23 mouse cellular contexts compared by ENCODE assay signal in genomic region chr7:29465736-29466135, GRCm38 (mm10). TPM values are rescaled to one million over a fixed set of nuclear protein-coding genes. Genes with fewer than 3 reads are reported as not detected.
A peak's percentile ranks its signal among the peaks of the same experiment; 100 is the strongest.
DNase-seq lines count a peak whose midpoint lies in the region; ATAC-seq and TF ChIP-seq lines count a peak whose summit lies in the region.
"Had no signal": no experiment of that assay in that cellular context is flagged by ENCODE, and none has a peak within 500 bp of the region (broad histone marks: within the 10 kb centered on the region; RNA-seq: fewer than 3 reads in every experiment).

No protein-coding gene starts in this region.

- WGBS in hindbrain, embryonic 16.5 days = 65% methylated on average over 4 of the region's 4 CpGs
- WGBS in hindbrain, embryonic 10.5 days = 78% methylated on average over 4 of the region's 4 CpGs
- 81% methylated on average over 4 of the region's 4 CpGs for WGBS in midbrain, postnatal 0 days
- 90% methylated on average over 4 of the region's 4 CpGs for WGBS in midbrain, embryonic 10.5 days

- H3K4me1 ChIP-seq in hindbrain, embryonic 16.5 days (ENCODE audit: control insufficient read depth, insufficient read depth, low read depth, low read length) = peaks cover 20% of the 10 kb centered on the region
- H3K4me1 ChIP-seq in hindbrain, embryonic 10.5 days (replicated peaks) = peaks cover 35% of the 10 kb centered on the region
- H3K4me1 ChIP-seq in midbrain, postnatal 0 days (ENCODE audit: insufficient read depth, low read length) = 0 out of 2 replicates have a peak, but pooled peaks cover 2% of the 10 kb centered on the region
- H3K4me1 ChIP-seq in midbrain, embryonic 10.5 days = peaks cover 38% of the 10 kb centered on the region

- H3K27ac ChIP-seq in hindbrain, embryonic 16.5 days (ENCODE audit: low read depth, low read length) = peak overlapping the region; percentile 59; the same call in 1 of the 2 replicates
- H3K27ac ChIP-seq in hindbrain, embryonic 10.5 days = no peak overlapping the region
- H3K27ac ChIP-seq in midbrain, postnatal 0 days (ENCODE audit: low read depth, low read length) = no peak overlapping the region
- H3K27ac ChIP-seq in midbrain, embryonic 10.5 days (replicated peaks) = no peak overlapping the region
- H3K27ac ChIP-seq: forebrain, embryonic 12.5 days; gastrocnemius, adult 2 months; heart, embryonic 13.5 days; hindbrain, embryonic 14.5 days had no signal

- H3K27me3 ChIP-seq in hindbrain, embryonic 16.5 days (replicated peaks; ENCODE audit: control insufficient read depth, insufficient read depth, low read length) = no peaks in the 10 kb centered on the region
- no peaks in the 10 kb centered on the region for H3K27me3 ChIP-seq in hindbrain, embryonic 10.5 days (ENCODE audit: insufficient read depth, poor library complexity, severe bottlenecking)
- H3K27me3 ChIP-seq in midbrain, postnatal 0 days (ENCODE audit: insufficient read depth, low read length) = no peaks in the 10 kb centered on the region
- H3K27me3 ChIP-seq in midbrain, embryonic 10.5 days (ENCODE audit: low read depth, poor library complexity, severe bottlenecking) = no peaks in the 10 kb centered on the region
- H3K27me3 ChIP-seq: forebrain, embryonic 12.5 days had no signal

- H3K4me2 ChIP-seq in hindbrain, embryonic 16.5 days (ENCODE audit: low read length) = no peak overlapping the region
- H3K4me2 ChIP-seq in midbrain, postnatal 0 days (ENCODE audit: low read depth, low read length, poor library complexity, severe bottlenecking) = no peak overlapping the region
- H3K4me2 ChIP-seq: forebrain, embryonic 12.5 days; heart, embryonic 13.5 days; hindbrain, embryonic 14.5 days had no signal

- peak; percentile 34; the same call in 1 of the 2 replicates for ATAC-seq in hindbrain, embryonic 16.5 days
- peak; percentile 31; the same call in 1 of the 2 replicates for ATAC-seq in midbrain, postnatal 0 days (ENCODE audit: low FRiP score)
- ATAC-seq: CD4-positive, CD25-positive, alpha-beta regulatory T cell, adult 4 months had no signal

- H3K36me3 ChIP-seq in hindbrain, embryonic 16.5 days (ENCODE audit: control insufficient read depth, insufficient read depth, low read length) = no peaks in the 10 kb centered on the region
- no peaks in the 10 kb centered on the region for H3K36me3 ChIP-seq in hindbrain, embryonic 10.5 days
- no peaks in the 10 kb centered on the region for H3K36me3 ChIP-seq in midbrain, postnatal 0 days (ENCODE audit: insufficient read depth, low read length)
- H3K36me3 ChIP-seq in midbrain, embryonic 10.5 days = no peaks in the 10 kb centered on the region
- H3K36me3 ChIP-seq: forebrain, embryonic 12.5 days; heart, embryonic 13.5 days had no signal

- no peak for TF ChIP-seq CTCF in midbrain, postnatal 0 days (IDR thresholded peaks at IDR 0.05)

- DNase-seq in cerebellum, postnatal 10 days = peak; percentile 76 to 83
- DNase-seq in cerebellum, adult 8-10 months = no peak
- DNase-seq in hindbrain, embryonic 10.5 days (ENCODE audit: low spot score) = no peak
- peak; percentile 72 for DNase-seq in midbrain, postnatal 0 days (ENCODE audit: low spot score)
- no peak for DNase-seq in midbrain, embryonic 10.5 days (ENCODE audit: low spot score)
- no peak for DNase-seq in kidney, postnatal 10 days
- DNase-seq: adrenal gland, adult 8-10 months; adrenal gland, postnatal 36 days; B cell, adult 2 months; cerebellum, adult 11 months; cerebellum, adult 9-10 months; cerebellum, postnatal 36 days; gastrocnemius, adult 2 months; gastrocnemius, postnatal 25 days; heart, adult 11 months; heart, postnatal 36 days; kidney, adult 11 months had no signal

- no peak overlapping the region for H3K9ac ChIP-seq in hindbrain, embryonic 16.5 days (ENCODE audit: low read depth, low read length)
- no peak overlapping the region for H3K9ac ChIP-seq in midbrain, postnatal 0 days (replicated peaks; ENCODE audit: low read length, poor library complexity, severe bottlenecking)
- H3K9ac ChIP-seq: forebrain, embryonic 12.5 days; heart, embryonic 13.5 days; hindbrain, embryonic 14.5 days had no signal

- H3K4me3 ChIP-seq in hindbrain, embryonic 16.5 days (ENCODE audit: low read length) = no peak overlapping the region
- no peak overlapping the region for H3K4me3 ChIP-seq in hindbrain, embryonic 10.5 days
- H3K4me3 ChIP-seq in midbrain, postnatal 0 days (ENCODE audit: low read depth, low read length) = no peak overlapping the region
- H3K4me3 ChIP-seq in midbrain, embryonic 10.5 days = no peak overlapping the region
- H3K4me3 ChIP-seq: forebrain, embryonic 12.5 days; gastrocnemius, adult 2 months; heart, embryonic 13.5 days had no signal

- no peaks in the 10 kb centered on the region for H3K9me3 ChIP-seq in hindbrain, embryonic 16.5 days (ENCODE audit: control insufficient read depth, low read length)
- no peaks in the 10 kb centered on the region for H3K9me3 ChIP-seq in hindbrain, embryonic 10.5 days
- no peaks in the 10 kb centered on the region for H3K9me3 ChIP-seq in midbrain, postnatal 0 days (ENCODE audit: low read length)
- no peaks in the 10 kb centered on the region for H3K9me3 ChIP-seq in midbrain, embryonic 10.5 days (replicated peaks)
- H3K9me3 ChIP-seq: forebrain, embryonic 12.5 days; G1E had no signal

RNA-seq across cellular contexts. Expression of gene Sipa1l3, which starts 52.7 kb away (rescaled TPM):
- polyA plus RNA-seq in hindbrain, embryonic 16.5 days (2015; fragmentation: Nextera tagmentation; extraction: Ambion mirVana) = 18.2 and 23.1 TPM in 2 replicates
- polyA plus RNA-seq in hindbrain, embryonic 10.5 days (2016; fragmentation: Nextera tagmentation; extraction: Ambion mirVana) = 8.1 and 9.7 TPM in 2 replicates
- total RNA-seq in midbrain, postnatal 0 days (2014; rRNA removed) = 72.8 and 80.7 TPM in 2 replicates
- 12.9 and 13.9 TPM in 2 replicates for polyA plus RNA-seq in midbrain, postnatal 0 days (2015; fragmentation: Nextera tagmentation; extraction: Ambion mirVana)
- polyA plus RNA-seq in midbrain, embryonic 10.5 days (2016; fragmentation: Nextera tagmentation; extraction: Ambion mirVana) = 8.4 and 8.7 TPM in 2 replicates

Comparison
In these comparisons a context has a peak if more than half of its experiments do, and no peak if none do; other contexts are left out.
1. DNase-seq: peak in cerebellum, postnatal 10 days (2 of 2) and midbrain, postnatal 0 days (single experiment); none in cerebellum, adult 8-10 months (single experiment), hindbrain, embryonic 10.5 days (single experiment), midbrain, embryonic 10.5 days (single experiment) and kidney, postnatal 10 days (single experiment).